Mouse (Mus musculus): ENCODE measurements around the gene Fndc7. TPM values are rescaled to one million over a fixed set of nuclear protein-coding genes. Genes with fewer than 3 reads are reported as not detected.
"Not testable (repeated sequence)": the region's sequence is repeated elsewhere in the genome, so short reads cannot be mapped to it uniquely, and the experiment has no call there.

Fndc7 gene
- total RNA-seq, 1 experiment from 2014 or later: not detected

DNA sequence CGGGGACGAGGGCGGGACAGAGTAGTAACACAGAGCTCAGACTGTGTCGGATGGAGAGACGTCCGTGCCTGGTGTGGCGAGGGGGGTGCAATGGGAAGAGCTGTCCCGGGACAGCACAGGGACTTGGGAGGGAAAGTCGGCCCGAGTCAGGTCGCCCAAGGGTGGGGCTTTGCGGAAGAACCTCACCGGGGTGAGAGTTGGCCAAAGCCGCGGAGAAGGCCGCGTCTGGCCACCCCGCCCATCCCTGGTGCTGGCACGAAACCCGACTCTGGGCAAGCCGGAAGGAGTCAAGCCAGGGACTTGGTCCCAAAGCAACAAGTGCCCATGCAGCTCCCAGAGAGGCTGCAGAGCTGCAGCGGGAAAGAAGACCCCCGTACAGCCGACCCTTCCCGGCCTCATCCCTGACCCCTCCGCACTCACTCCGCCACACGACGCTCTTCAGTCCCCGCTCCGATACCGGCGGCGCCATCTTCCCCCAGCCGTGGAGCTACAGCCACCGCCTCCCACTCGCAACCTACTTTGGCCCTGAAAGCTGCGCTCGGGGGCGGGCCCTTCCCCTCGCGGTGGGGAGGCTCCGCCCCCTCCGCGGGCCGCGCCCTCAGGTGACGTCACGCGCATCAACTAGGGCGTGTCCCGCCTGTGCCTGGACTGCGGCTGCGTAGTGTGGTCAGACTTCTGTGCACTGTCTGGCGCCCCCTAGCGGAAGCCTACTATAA, 49.6 kb downstream of the Fndc7 start, which contains the start of gene Stxbp3:
Stxbp3 (minus strand) TSS at position 527 of the 716 bp plus-strand sequence.
- peak; percentile 84 to 95 for ATAC-seq (replicated peaks in 1 of 2; ENCODE audit: insufficient read depth in 1 of 2, low FRiP score in 2 of 2, low TSS enrichment in 1 of 2, low read depth in 1 of 2, poor library complexity in 2 of 2, severe bottlenecking in 2 of 2)

- no peak for ATAC-seq (replicated peaks in 1 of 2; ENCODE audit: insufficient read depth in 1 of 2, low FRiP score in 2 of 2, low TSS enrichment in 1 of 2, low read depth in 1 of 2, poor library complexity in 2 of 2, severe bottlenecking in 2 of 2)
These were observed 50.2 kb downstream of the Fndc7 start for GRCm38 (mm10) chr3:108839647-108839999.

- ATAC-seq (replicated peaks in 1 of 2; ENCODE audit: insufficient read depth in 1 of 2, low FRiP score in 2 of 2, low TSS enrichment in 1 of 2, low read depth in 1 of 2, poor library complexity in 2 of 2, severe bottlenecking in 2 of 2): no peak
These were observed 50.8 kb downstream of the Fndc7 start for GRCm38 (mm10) chr3:108838980-108839379.

DNA sequence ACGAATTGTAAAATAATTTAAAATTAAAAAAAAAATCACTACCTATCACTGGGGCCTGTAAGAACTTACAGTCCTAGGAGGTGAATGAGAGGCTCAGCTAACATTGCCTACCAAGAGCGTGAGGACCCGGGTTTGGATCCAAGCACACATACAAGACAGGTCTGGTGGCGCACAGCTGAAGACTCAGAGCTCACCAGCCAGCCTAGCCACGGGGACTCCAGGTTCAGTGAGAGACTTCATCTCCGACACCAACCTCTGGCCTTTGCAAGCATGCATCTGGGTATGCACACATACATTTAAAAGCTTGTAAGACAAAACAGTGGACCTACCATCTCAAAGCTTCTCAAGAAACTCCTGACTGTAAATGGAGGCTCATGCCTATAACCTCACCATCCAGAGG, 52.9 kb downstream of the Fndc7 start:
- ATAC-seq (replicated peaks in 1 of 2; ENCODE audit: insufficient read depth in 1 of 2, low FRiP score in 2 of 2, low TSS enrichment in 1 of 2, low read depth in 1 of 2, poor library complexity in 2 of 2, severe bottlenecking in 2 of 2): no peak

- not testable (repeated sequence) for ATAC-seq (replicated peaks in 1 of 2; ENCODE audit: insufficient read depth in 1 of 2, low FRiP score in 2 of 2, low TSS enrichment in 1 of 2, low read depth in 1 of 2, poor library complexity in 2 of 2, severe bottlenecking in 2 of 2)
These were observed 56.1 kb downstream of the Fndc7 start for GRCm38 (mm10) chr3:108833717-108834116.

DNA sequence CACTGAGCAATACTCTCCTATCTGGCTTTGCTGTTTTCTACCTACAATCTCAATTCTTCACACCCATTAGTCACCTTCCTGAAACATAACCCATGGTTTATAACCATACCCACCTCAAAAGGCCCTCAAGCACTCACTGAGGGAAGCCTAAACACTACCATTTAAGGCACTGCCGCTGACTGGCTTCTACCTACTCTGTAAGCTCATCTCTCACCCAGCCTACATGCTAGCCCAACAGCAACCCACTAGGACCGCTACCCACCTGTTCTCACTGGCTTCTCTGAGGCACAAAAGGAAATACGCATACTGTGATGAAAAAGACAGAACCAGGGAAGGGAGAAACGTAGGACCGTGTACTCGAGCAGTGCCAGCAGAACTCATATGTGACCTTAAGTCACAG, 58.1 kb downstream of the Fndc7 start:
- no peak for ATAC-seq (replicated peaks in 1 of 2; ENCODE audit: insufficient read depth in 1 of 2, low FRiP score in 2 of 2, low TSS enrichment in 1 of 2, low read depth in 1 of 2, poor library complexity in 2 of 2, severe bottlenecking in 2 of 2)

GRCm38 (mm10) chr3:108830493-108830892, 59.3 kb downstream of the Fndc7 start:
- no peak for ATAC-seq (replicated peaks in 1 of 2; ENCODE audit: insufficient read depth in 1 of 2, low FRiP score in 2 of 2, low TSS enrichment in 1 of 2, low read depth in 1 of 2, poor library complexity in 2 of 2, severe bottlenecking in 2 of 2)

DNA sequence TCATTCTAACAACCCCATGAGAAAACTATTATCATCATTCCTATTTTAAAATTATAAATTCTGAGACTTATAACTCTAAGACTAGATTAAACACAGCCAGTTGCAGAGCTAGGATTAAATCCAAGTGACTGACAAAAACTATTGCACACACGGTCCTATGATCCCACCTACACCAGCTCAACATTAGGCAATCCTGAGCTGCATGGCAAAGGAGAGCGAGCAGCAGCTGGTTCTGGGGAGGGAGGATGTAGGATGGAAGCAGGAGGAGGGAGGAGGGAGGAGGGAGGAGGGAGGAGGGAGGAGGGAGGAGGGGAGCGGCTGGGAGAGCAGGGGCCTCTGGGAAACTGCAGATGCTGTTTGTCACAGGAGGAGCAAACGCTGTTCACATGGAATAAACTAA, 74.2 kb downstream of the Fndc7 start:
- no peak for ATAC-seq (replicated peaks in 1 of 2; ENCODE audit: insufficient read depth in 1 of 2, low FRiP score in 2 of 2, low TSS enrichment in 1 of 2, low read depth in 1 of 2, poor library complexity in 2 of 2, severe bottlenecking in 2 of 2)

DNA sequence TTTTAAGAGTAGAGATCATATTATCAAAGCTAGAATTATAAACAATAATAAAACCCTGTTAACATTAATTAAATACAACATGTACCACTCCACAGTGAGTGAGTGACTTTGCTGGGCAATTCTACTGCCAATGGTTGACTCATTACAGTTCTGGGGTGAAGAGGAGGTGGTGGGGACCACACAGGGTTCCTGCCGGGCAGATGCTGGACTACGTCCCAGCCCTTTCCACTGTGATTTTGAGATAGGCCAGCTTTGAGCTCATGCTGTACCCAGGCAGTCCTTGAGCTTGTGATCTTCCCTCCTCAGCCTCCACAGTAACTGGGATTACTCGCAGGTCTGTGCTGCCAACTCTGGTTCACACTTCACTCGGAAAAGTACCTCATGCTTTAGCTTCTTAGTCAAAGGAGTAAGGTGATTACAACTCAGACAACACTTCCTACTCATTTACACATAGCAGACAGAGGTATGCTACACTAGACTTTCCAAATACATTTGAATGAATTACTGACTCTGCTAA, 79.0 kb downstream of the Fndc7 start:
- ATAC-seq (replicated peaks in 1 of 2; ENCODE audit: insufficient read depth in 1 of 2, low FRiP score in 2 of 2, low TSS enrichment in 1 of 2, low read depth in 1 of 2, poor library complexity in 2 of 2, severe bottlenecking in 2 of 2): no peak

GRCm38 (mm10) chr3:108805622-108806021, 84.2 kb downstream of the Fndc7 start:
- no peak for ATAC-seq (replicated peaks in 1 of 2; ENCODE audit: insufficient read depth in 1 of 2, low FRiP score in 2 of 2, low TSS enrichment in 1 of 2, low read depth in 1 of 2, poor library complexity in 2 of 2, severe bottlenecking in 2 of 2)

Other genes with a start within 250 kb of the Fndc7 start
- gene Clcc1, start 236.1 kb downstream of the Fndc7 start, total RNA-seq (2017): 68.6 and 89.4 TPM in 2 replicates
- gene Gpsm2, start 167.7 kb downstream of the Fndc7 start, total RNA-seq (2017): 14.4 and 22.9 TPM in 2 replicates
- gene Aknad1, start 150.3 kb downstream of the Fndc7 start, total RNA-seq (2017): 0.55 TPM in 1 of 2 replicates, not detected in the other
- gene Stxbp3, start 49.5 kb downstream of the Fndc7 start, total RNA-seq (2017): 40.5 and 44.3 TPM in 2 replicates
- 270 and 419 TPM in 2 replicates for gene Prpf38b, start 21.7 kb upstream of the Fndc7 start, total RNA-seq (2017)
- 0.99 TPM in 1 of 2 replicates, not detected in the other for gene Henmt1, start 49.9 kb upstream of the Fndc7 start, total RNA-seq (2017)
- not detected in 2 replicates for gene Gm9857, start 50.4 kb upstream of the Fndc7 start, total RNA-seq (2017)
- gene Fam102b, start 137.6 kb upstream of the Fndc7 start, total RNA-seq (2017): 27.8 and 31.7 TPM in 2 replicates
- gene Slc25a54, start 190.5 kb upstream of the Fndc7 start, total RNA-seq (2017): not detected in 2 replicates
- 29.5 and 35.9 TPM in 2 replicates for gene Slc25a24, start 233.1 kb upstream of the Fndc7 start, total RNA-seq (2017)

All from hematopoietic stem cell, adult 5-6 weeks (primary cell).